Mouse (Mus musculus) heart, embryonic 12.5 days (tissue): Measurements from ENCODE around the gene Tesk2. TPM values are rescaled to one million over a fixed set of nuclear protein-coding genes. Genes with fewer than 3 reads are reported as not detected.

Experiments
- ATAC-seq: fragments of 200-750 bp; cut with Nextera tagmentation; 2 replicates; pipeline ENCODE4 v1.8.0; 2017; ENCODE audit warnings: moderate TSS enrichment, moderate library complexity; ENCODE audit not compliant: insufficient number of reproducible peaks, low FRiP score
- H3K27ac ChIP-seq: fragments of 300-500 bp; sonication (generic); 2 replicates; pipeline ENCODE4 v1.5.1; 2016; ENCODE audit warnings: mild to moderate bottlenecking, moderate library complexity; ENCODE audit not compliant: poor library complexity, severe bottlenecking
- H3K27me3 ChIP-seq: fragments of 300-500 bp; sonication (generic); replicated peaks from 2 replicates; pipeline ENCODE4 v1.6.1; 2016; ENCODE audit warnings: mild to moderate bottlenecking, moderate library complexity
- H3K36me3 ChIP-seq: fragments of 300-500 bp; sonication (generic); 2 replicates; pipeline ENCODE4 v1.6.1; 2016; ENCODE audit warnings: mild to moderate bottlenecking, moderate library complexity
- H3K4me1 ChIP-seq: fragments of 300-500 bp; sonication (generic); replicated peaks from 2 replicates; pipeline ENCODE4 v1.6.1; 2016; ENCODE audit warnings: mild to moderate bottlenecking
- H3K4me2 ChIP-seq: fragments of 300-500 bp; sonication (generic); 2 replicates; pipeline ENCODE4 v1.6.1; 2016; ENCODE audit warnings: mild to moderate bottlenecking, moderate library complexity
- H3K4me3 ChIP-seq: fragments of 300-500 bp; sonication (generic); 2 replicates; pipeline ENCODE4 v1.5.1; 2016; ENCODE audit warnings: mild to moderate bottlenecking
- H3K9ac ChIP-seq: fragments of 300-500 bp; sonication (generic); 2 replicates; pipeline ENCODE4 v1.6.1; 2016; ENCODE audit warnings: mild to moderate bottlenecking, moderate library complexity
- H3K9me3 ChIP-seq: fragments of 300-500 bp; sonication (generic); replicated peaks from 2 replicates; pipeline ENCODE4 v1.6.1; 2016; ENCODE audit warnings: mild to moderate bottlenecking, moderate library complexity
- whole genome bisulfite sequencing: fragments of 180-500 bp; shearing (Covaris S2); methylation state at CpG from one replicate; pipeline ENCODE4 v1.1.7; 2016; 5-methylcytosine and 5-hydroxymethylcytosine counted together
- polyA plus RNA-seq: library from polyadenylated mRNA; unstranded; fragments of >200 nt; fragmentation: Nextera tagmentation; extraction: Ambion mirVana; gene quantifications from 2 replicates; pipeline ENCODE4 v1.2.1, GENCODE M21; 2016

Gene Tesk2
- polyA plus RNA-seq, 1 experiment from 2014 or later, result 3.1 TPM

- Histone ChIP-seq H3K27me3 (no peaks in the 10 kb centered on the region), H3K27ac (no peak overlapping the region), H3K4me2 (no peak overlapping the region), H3K4me1 (peaks cover 16% of the 10 kb centered on the region), H3K36me3 (peaks cover 64% of the 10 kb centered on the region), H3K9me3 (no peaks in the 10 kb centered on the region), H3K9ac (no peak overlapping the region), H3K4me3 (no peak overlapping the region)
- ATAC-seq, result no peak
- 87% methylated on average over 4 of the region's 4 CpGs for WGBS
Observed at GRCm38 (mm10) chr4:116689309-116689876, 31.4 kb upstream of the Tesk2 start.

- Histone ChIP-seq H3K4me2 (no peak overlapping the region), H3K9me3 (no peaks in the 10 kb centered on the region), H3K9ac (no peak overlapping the region), H3K27ac (no peak overlapping the region), H3K36me3 (peaks cover 87% of the 10 kb centered on the region), H3K27me3 (no peaks in the 10 kb centered on the region), H3K4me1 (peaks cover 4% of the 10 kb centered on the region), H3K4me3 (no peak overlapping the region)
- 81% methylated on average over 2 of the region's 2 CpGs for WGBS
- ATAC-seq, result no peak
Observed at GRCm38 (mm10) chr4:116692146-116692545, 28.6 kb upstream of the Tesk2 start.

- H3K36me3 ChIP-seq, result peaks cover 86% of the 10 kb centered on the region
- peaks cover 6% of the 10 kb centered on the region for H3K4me1 ChIP-seq
- WGBS, result 82% methylated on average over 2 of the region's 2 CpGs
- no peaks in the 10 kb centered on the region for H3K9me3 ChIP-seq
- no peak for ATAC-seq
- H3K9ac ChIP-seq, result no peak overlapping the region
- no peak overlapping the region for H3K4me3 ChIP-seq
- H3K27ac ChIP-seq, result no peak overlapping the region
- no peak overlapping the region for H3K4me2 ChIP-seq
- H3K27me3 ChIP-seq, result no peaks in the 10 kb centered on the region
Observed at GRCm38 (mm10) chr4:116693785-116694184, 27.0 kb upstream of the Tesk2 start.

GRCm38 (mm10) chr4:116698693-116699342 is 21.9 kb upstream of the Tesk2 start:
- ATAC-seq, result no peak
- Histone ChIP-seq H3K27ac (no peak overlapping the region), H3K27me3 (no peaks in the 10 kb centered on the region), H3K36me3 (peaks cover 70% of the 10 kb centered on the region), H3K9me3 (no peaks in the 10 kb centered on the region), H3K9ac (no peak overlapping the region), H3K4me2 (no peak overlapping the region), H3K4me1 (peaks cover 7% of the 10 kb centered on the region), H3K4me3 (no peak overlapping the region)
- 20% methylated on average over 2 of the region's 2 CpGs for WGBS

GRCm38 (mm10) chr4:116700964-116701363 is 19.8 kb upstream of the Tesk2 start:
- 70% methylated on average over 1 of the region's 1 CpGs for WGBS
- H3K27me3 ChIP-seq, result no peaks in the 10 kb centered on the region
- no peak overlapping the region for H3K9ac ChIP-seq
- no peaks in the 10 kb centered on the region for H3K9me3 ChIP-seq
- ATAC-seq, result no peak
- peaks cover 7% of the 10 kb centered on the region for H3K4me1 ChIP-seq
- H3K4me2 ChIP-seq, result no peak overlapping the region
- peaks cover 57% of the 10 kb centered on the region for H3K36me3 ChIP-seq
- no peak overlapping the region for H3K4me3 ChIP-seq
- no peak overlapping the region for H3K27ac ChIP-seq

- no peak for ATAC-seq
- no peaks in the 10 kb centered on the region for H3K9me3 ChIP-seq
- no peak overlapping the region for H3K4me3 ChIP-seq
- H3K4me1 ChIP-seq, result peaks cover 4% of the 10 kb centered on the region; the same call in 1 of the 2 replicates
- H3K9ac ChIP-seq, result no peak overlapping the region
- no peak overlapping the region for H3K4me2 ChIP-seq
- WGBS, result 31% methylated on average over 6 of the region's 6 CpGs
- peaks cover 37% of the 10 kb centered on the region for H3K36me3 ChIP-seq
- no peak overlapping the region for H3K27ac ChIP-seq
- no peaks in the 10 kb centered on the region for H3K27me3 ChIP-seq
Observed at GRCm38 (mm10) chr4:116703804-116704203, 16.9 kb upstream of the Tesk2 start.

- H3K27me3 ChIP-seq, result no peaks in the 10 kb centered on the region
- ATAC-seq, result no peak
- peaks cover 18% of the 10 kb centered on the region for H3K36me3 ChIP-seq
- WGBS, result 18% methylated on average over 9 of the region's 9 CpGs
- H3K4me1 ChIP-seq, result peaks cover 9% of the 10 kb centered on the region
- peak overlapping the region; percentile 71 for H3K4me2 ChIP-seq
- H3K9me3 ChIP-seq, result no peaks in the 10 kb centered on the region
- H3K9ac ChIP-seq, result peak overlapping the region; percentile 61
- H3K4me3 ChIP-seq, result peak overlapping the region; percentile 58
- no peak overlapping the region for H3K27ac ChIP-seq
Observed at GRCm38 (mm10) chr4:116707666-116708065, 13.1 kb upstream of the Tesk2 start.

GRCm38 (mm10) chr4:116708201-116708764 is 12.5 kb upstream of the Tesk2 start, which contains the start of the genes Mmachc and Ccdc163:
Gene Mmachc (minus strand): TSS chr4:116708406.
Gene Ccdc163 (plus strand): TSS chr4:116708509.
- 0% methylated on average over 29 of the region's 29 CpGs for WGBS
- peak within 1 kb of the TSS; percentile 61 for H3K9ac ChIP-seq
- H3K4me3 ChIP-seq, result peak within 1 kb of the TSS; percentile 58
- H3K36me3 ChIP-seq, result peaks cover 17% of the 10 kb centered on the region
- H3K27me3 ChIP-seq, result no peaks in the 10 kb centered on the region
- no peak within 1 kb of the TSS for H3K27ac ChIP-seq
- peaks cover 9% of the 10 kb centered on the region for H3K4me1 ChIP-seq
- peak within 1 kb of the TSS; percentile 71 for H3K4me2 ChIP-seq
- H3K9me3 ChIP-seq, result no peaks in the 10 kb centered on the region
- ATAC-seq, result peak; percentile 96

GRCm38 (mm10) chr4:116708791-116709390 is 11.9 kb upstream of the Tesk2 start:
- Histone ChIP-seq H3K36me3 (peaks cover 12% of the 10 kb centered on the region), H3K9ac (peak overlapping the region; percentile 60), H3K27ac (no peak overlapping the region), H3K4me1 (peaks cover 9% of the 10 kb centered on the region), H3K27me3 (no peaks in the 10 kb centered on the region), H3K4me2 (peak overlapping the region; percentile 71), H3K9me3 (no peaks in the 10 kb centered on the region), H3K4me3 (peak overlapping the region; percentile 58)
- WGBS, result 8% methylated on average over 9 of the region's 9 CpGs
- ATAC-seq, result no peak

- Histone ChIP-seq H3K4me2 (no peak overlapping the region), H3K27ac (no peak overlapping the region), H3K9ac (no peak overlapping the region), H3K27me3 (no peaks in the 10 kb centered on the region), H3K4me3 (no peak overlapping the region), H3K36me3 (peaks cover 10% of the 10 kb centered on the region), H3K4me1 (peaks cover 9% of the 10 kb centered on the region), H3K9me3 (no peaks in the 10 kb centered on the region)
- ATAC-seq, result no peak
- WGBS, result 87% methylated on average over 2 of the region's 2 CpGs
Observed at GRCm38 (mm10) chr4:116710154-116710553, 10.6 kb upstream of the Tesk2 start.

GRCm38 (mm10) chr4:116712536-116712935 is 8.2 kb upstream of the Tesk2 start:
- WGBS, result 79% methylated on average over 1 of the region's 1 CpGs
- no peaks in the 10 kb centered on the region for H3K27me3 ChIP-seq
- H3K36me3 ChIP-seq, result peaks cover 11% of the 10 kb centered on the region
- peaks cover 7% of the 10 kb centered on the region for H3K4me1 ChIP-seq
- no peak for ATAC-seq
- no peak overlapping the region for H3K4me3 ChIP-seq
- H3K27ac ChIP-seq, result no peak overlapping the region
- H3K4me2 ChIP-seq, result no peak overlapping the region
- no peak overlapping the region for H3K9ac ChIP-seq
- H3K9me3 ChIP-seq, result no peaks in the 10 kb centered on the region
